Mouse (Mus musculus) stomach, postnatal 0 days (tissue): ENCODE results near the gene Spen.

Experiments
- CTCF ChIP-seq: IDR thresholded peaks from 2 replicates; pipeline ENCODE4 v1.5.1; 2016; ENCODE audit warnings: antibody characterized with exemption, low read depth, mild to moderate bottlenecking, moderate library complexity
- EP300 ChIP-seq: optimal IDR thresholded peaks from 2 replicates; pipeline ENCODE3; 2016; ENCODE audit warnings: antibody characterized with exemption

GRCm38 (mm10) chr4:141526936-141527650 is 11.3 kb downstream of the Spen start:
- TF ChIP-seq CTCF (no peak), EP300 (no peak)
